Mouse (Mus musculus): ENCODE measurements around the gene Itgad.

Gene Itgad

DNA sequence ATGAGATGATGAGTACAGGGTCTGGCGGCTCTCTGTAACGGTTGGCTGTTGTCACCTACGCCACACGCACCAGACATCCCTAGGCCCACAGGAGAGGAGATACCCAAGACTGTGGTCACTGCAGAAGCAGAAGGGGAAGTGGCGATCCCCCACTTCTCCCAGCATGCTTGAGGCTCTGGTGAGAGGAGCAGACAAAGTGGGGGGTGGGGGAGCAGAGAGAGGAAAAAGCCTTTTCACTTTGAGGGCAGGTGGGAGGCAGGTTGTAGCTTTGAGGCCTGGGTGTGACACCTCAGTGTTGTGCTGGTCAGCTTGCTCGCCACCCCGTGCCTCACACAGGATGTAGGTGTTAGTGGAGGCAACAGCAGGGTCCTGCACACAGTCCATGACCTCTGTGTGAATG is 25.9 kb downstream of the Itgad start:
- DNase-seq (ENCODE audit: low read depth, low spot score) = no peak

DNA sequence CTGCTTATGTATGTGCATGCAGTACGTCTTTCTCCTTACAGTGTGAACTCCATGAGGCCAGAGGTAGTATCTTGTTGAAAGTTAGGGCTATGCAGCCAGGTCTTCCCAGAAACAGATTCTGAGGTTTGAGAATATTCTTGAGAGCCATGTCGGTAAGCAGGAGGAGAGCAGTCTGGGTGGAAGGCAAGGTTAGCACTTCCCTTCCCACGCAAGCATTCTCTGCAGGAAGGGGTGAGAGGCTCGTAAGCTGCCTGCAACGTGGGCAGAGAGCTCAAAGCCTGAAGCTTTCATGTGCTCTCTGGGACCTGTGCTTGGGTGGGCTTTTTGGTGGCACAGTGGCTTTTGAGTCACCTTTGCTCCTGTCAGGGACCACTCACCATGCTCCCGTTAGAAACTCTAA is 26.4 kb downstream of the Itgad start:
- DNase-seq (ENCODE audit: low read depth, low spot score) = no peak

DNA sequence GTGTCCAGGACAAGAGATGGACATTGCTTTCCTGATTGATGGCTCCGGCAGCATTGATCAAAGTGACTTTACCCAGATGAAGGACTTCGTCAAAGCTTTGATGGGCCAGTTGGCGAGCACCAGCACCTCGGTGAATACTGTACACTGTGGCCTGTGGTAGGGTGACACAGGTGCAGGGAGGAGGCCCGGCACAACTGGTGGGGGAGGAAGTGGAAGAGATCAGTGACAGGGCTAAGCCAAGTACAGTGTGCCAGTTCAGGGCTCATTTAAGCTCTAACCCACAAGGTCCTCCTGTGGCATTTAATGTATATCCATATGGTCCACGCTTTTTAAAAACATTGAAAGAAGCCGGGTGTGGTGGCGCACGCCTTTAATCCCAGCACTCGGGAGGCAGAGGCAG is 27.5 kb downstream of the Itgad start:
- DNase-seq (ENCODE audit: low read depth, low spot score) = no peak

DNA sequence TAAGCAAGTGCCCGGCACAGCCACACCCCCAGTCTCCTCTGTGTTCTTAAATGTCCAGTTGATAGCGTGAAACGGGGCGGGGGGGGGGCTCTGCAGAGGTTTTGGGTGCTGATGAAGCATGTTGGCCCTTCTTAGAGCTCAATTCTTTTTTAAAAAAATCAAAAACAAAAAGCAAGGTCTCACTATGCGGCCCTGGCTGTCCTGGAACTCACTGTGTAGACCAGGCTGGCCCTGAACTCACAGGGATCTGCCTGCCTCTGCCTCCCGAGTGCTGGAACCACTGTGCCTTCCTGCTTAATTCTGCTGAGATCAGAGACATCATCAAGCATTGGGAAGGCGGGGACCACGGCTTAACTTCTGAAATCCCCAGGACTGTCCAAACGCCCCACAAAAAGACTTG is 47.4 kb downstream of the Itgad start:
- no peak for DNase-seq (ENCODE audit: low read depth, low spot score)

DNA sequence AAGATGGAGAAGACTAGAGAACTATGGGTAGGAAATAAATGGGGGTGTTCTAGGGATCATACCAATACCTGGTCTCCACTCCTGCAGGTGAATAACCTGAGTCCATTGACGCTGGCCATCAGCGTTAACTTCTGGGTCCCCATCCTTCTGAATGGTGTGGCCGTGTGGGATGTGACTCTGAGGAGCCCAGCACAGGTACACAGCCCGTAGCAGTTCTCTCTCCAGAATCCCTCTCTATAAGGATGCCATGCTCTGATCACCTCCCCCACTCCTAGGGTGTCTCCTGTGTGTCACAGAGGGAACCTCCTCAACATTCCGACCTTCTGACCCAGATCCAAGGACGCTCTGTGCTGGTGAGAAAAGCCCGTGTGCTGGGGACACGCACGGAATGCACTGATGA is 48.9 kb downstream of the Itgad start:
- no peak for DNase-seq (ENCODE audit: low read depth, low spot score)

DNA sequence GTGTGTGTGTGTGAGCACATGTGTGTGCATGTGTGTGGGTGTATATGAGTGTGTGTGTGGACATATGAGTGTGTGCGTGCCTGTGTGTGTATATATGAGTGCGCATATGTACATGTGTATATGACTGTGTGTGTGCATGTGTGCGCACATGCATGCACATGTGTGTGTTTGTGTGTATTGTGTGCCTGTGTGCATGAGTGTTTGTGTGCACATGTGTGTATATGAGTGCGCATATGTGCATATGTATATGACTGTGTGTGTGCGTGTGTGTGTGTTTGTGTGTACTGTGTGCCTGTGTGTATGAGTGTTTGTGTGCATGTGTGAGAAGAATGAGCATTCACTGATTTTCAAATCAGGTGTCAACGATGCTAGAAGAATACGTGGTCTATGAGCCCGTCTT is 50.0 kb downstream of the Itgad start:
- DNase-seq (ENCODE audit: low read depth, low spot score) = no peak

DNA sequence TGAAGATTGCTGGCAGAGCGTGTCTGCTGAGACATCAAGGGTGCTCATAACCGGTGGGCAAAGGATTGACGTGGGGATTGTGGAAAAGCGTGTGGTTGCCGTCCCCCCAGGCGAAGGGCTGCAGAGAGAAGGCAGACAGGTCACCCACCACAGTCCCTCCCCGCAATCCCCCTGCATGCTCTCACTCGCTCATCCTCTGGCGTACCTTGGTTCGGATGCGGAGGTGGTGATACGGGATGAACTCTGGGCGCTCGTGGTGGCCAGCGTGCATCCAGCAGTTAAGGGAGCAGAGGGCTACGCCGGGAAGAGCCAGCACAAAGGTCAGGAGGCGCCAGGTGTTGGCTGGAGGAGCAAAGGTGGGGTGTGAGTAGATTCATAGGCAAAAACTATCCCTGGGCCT is 51.5 kb downstream of the Itgad start:
- no peak for DNase-seq (ENCODE audit: low read depth, low spot score)

DNA sequence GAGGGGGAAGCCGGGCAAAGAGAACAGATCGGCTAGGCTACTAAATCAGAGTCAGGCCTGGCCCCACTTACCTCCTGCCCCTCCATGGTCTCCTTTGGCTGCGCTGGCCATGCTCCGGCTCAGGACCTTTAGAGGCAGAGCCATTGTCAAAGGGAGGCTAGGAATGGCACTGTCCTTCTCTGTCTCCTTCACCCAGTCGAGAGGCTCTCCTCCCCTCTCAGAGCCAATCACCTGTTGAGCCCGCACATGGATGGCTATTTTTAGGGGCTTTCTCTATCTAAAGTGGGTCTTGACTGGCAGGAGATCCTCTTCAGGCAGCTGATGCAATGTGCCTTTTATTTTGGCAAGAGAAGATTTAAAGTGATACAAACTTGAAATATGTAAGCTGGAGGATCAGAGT is 52.0 kb downstream of the Itgad start, which contains the start of gene Cox6a2:
Gene Cox6a2, minus strand, starts transcription at position 236 of the 400 bp plus-strand sequence.
- no peak for DNase-seq (ENCODE audit: low read depth, low spot score)

DNA sequence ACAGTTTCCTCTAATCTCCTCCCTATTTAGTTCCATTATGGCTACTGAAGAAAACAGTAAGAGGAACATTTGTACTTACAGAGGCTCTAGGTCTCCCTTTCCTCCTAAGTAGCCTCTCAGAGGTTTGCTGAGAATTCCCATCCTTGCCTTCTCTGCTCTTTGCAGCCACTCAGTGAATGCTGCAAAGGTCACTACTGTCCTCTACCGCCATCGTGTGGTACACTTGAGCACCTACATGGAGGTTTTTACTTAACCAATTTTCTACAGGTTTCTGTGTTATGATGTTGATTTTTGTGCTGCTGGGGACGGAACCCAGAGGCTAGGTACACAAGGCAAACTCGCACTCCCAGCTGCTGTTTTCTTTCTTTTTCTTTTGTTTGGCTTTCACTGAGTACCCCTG is 54.0 kb downstream of the Itgad start:
- DNase-seq (ENCODE audit: low read depth, low spot score) = peak; percentile 64

DNA sequence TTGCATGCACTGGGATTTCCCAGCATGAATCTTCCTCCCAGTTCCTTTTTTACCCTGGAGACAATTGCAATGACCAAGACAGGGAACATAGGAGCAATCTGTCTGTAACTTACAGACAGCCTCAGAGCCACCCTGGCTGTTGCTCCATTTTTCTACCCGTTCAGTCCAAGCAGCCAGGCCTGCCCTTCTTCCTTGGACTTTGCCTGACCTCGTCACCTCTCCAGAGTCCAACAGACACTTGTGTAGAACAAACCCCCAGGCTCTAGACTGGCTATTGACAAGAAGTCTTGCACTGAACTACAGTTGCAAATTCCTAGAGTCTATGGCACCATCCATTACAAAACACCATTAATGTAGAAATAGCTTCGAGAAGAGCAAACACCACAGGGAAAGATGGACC is 55.6 kb downstream of the Itgad start:
- DNase-seq (ENCODE audit: low read depth, low spot score) = no peak

DNA sequence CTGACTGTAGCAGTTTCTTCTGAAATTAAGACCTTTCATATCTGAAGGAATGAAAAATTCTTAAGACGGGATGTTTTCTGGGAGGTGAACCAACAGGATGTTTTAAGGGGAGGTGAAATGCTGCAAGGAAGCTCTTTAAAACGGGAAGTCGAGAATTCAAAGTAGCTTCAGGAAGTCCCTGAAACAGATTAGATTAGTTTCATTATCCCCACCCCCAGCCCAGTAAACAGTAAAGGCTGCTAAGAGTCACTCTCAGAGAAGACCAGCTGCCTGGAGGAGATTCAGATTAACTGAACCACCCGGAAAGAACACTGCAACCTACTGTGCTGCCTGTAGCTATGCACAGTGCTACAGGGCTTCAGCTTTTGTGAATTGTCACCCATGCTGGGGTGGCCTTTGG is 65.8 kb downstream of the Itgad start:
- no peak for DNase-seq (ENCODE audit: low read depth, low spot score)

DNA sequence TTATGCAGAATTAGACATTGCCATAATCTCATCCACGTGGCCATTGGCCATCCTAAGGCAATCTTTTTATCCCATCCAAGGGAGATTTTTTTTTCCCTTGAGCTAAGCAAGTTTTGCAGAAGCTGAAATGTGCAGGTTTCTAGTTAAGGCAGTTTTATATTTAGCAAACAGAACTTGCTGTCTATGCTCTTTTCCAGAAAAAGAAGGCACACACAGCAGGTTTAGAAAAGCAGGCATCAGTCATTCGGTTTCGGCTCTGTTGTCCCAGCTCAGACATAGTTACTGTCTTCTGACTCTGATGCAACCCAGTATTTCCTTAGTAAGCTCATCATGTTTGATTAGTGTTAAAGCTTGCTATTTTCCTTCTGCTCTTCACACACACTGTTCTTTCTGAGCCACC is 66.8 kb downstream of the Itgad start:
- DNase-seq (ENCODE audit: low read depth, low spot score) = no peak

DNA sequence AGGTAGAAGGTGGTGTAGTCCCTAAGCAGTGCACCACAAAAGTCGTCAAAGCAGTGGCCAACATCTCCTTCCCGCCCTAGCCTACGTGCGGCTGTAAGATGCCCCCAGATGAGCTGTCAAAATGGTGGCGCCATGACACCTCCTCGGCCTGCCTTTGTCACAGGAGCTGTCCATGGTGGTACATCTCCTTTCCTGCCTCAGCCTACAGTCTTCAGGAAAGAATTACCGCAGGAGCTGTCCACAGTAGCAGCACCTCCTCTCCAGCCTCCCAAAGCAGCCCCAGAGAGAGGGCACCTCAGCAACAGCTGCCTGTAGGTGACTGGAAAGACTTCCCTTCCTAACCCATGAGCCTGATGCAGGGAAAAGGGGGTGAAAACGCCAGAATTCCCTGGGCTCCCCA is 77.6 kb downstream of the Itgad start:
- no peak for DNase-seq (ENCODE audit: low read depth, low spot score)

DNA sequence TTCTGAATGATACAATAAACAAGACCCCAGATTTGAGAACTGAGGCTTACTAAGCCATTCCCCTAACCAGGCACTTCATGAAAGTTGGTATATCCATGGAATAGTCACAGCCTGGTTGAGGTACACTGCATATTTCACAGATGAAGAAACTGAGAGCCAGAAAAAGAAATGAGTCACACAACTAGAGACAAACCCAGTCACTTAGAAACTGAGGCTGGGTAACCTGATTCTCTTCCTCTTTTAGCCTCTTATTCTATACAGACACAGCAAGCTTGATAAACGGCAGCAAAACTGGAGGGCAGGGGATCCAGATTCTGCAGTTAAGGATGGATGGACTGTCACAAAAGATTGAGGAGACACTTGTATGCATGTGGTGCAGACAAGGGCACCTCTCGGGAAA is 80.6 kb downstream of the Itgad start:
- no peak for DNase-seq (ENCODE audit: low read depth, low spot score)

DNA sequence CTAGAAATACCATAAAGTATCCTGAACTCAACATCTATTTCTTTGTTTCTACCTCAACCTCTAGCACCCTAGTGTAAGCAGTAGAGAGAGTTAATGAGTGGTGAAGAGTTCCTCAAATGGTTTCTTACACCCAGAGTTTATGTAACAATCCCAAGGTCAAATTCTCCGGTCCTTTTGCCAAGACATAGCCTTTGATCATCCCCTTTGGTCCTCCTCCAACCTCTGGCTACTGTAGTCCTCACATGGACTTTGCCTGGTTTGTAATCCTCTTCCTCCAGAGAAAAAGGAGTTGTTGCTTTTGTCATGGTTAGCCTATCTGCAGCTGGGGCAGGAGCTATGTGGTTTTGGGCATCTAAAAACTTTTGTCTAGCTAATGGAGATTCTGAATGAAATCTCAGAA is 81.3 kb downstream of the Itgad start:
- no peak for DNase-seq (ENCODE audit: low read depth, low spot score)

DNA sequence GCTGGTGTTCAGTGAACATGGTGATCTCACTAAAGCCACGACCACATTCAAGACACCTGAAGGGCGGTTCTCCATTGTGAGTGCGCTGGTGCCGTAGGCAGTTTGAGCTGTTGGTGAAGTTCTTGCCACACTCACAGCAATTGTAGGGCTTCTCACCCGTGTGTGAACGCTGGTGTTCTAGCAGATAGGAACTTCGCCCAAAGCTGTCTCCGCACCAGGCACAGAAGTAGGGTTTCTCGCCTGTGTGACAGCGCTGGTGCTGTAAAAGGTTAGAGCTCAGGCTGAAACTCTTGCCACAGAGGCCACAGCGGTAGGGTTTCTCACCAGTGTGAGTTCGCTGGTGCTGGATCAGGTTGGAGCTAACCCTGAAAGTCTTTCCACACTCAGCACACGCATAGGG is 82.2 kb downstream of the Itgad start:
- DNase-seq (ENCODE audit: low read depth, low spot score) = no peak

DNA sequence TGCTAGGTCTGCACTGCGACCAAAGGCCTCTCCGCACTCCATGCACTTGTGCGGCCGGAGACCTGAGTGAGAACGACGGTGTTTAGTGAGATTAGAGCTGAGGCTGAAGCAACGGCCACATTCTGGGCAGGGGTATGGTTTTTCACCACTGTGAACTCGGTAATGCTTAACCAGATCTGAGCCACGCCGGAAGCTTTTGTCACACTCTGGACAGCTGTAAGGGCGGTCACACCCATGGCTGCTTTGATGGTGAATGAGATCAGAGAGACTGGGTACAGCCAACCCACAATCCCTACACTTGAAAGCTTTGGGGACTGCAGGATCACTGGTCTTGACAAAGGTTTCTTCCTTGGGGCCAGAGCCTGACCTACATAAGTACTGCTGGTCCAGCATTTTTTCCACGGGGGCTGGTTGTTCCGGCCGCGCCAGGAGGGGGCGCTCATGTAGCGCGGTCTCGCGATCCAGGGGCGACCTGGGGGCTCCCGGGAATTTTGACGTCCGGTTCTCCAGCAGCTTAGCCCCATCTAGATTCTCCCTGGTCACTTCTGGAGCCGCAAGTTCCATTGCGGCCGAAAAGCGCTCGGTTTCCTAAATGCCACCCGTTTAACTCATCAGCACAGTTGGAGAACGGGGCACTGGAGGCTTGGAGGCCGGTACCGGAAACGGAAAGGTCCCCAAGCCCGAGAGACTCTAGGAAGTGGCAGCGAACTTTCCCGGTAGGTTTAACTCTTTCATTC is 82.8 kb downstream of the Itgad start, which contains the start of gene Armc5:
Gene Armc5, plus strand, starts transcription at position 487 of the 737 bp plus-strand sequence.
- peak; percentile 70 for DNase-seq (ENCODE audit: low read depth, low spot score)

DNA sequence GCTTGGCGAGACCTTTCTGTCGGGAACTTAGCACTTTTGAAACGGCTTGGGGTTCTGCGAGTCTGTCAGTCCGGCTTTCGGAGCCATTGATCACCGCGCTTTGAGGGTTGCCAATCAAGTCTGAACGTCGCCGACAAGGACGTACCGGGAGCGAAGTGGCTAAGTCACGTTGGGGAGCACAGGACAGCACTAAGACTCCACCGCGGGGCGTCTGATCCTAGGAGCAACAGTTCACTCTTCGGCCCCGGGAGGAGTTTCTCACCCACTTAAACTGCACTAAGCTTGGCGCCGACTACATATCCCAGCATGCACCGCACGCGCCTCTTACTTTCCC is 83.4 kb downstream of the Itgad start:
- no peak for DNase-seq (ENCODE audit: low read depth, low spot score)

DNA sequence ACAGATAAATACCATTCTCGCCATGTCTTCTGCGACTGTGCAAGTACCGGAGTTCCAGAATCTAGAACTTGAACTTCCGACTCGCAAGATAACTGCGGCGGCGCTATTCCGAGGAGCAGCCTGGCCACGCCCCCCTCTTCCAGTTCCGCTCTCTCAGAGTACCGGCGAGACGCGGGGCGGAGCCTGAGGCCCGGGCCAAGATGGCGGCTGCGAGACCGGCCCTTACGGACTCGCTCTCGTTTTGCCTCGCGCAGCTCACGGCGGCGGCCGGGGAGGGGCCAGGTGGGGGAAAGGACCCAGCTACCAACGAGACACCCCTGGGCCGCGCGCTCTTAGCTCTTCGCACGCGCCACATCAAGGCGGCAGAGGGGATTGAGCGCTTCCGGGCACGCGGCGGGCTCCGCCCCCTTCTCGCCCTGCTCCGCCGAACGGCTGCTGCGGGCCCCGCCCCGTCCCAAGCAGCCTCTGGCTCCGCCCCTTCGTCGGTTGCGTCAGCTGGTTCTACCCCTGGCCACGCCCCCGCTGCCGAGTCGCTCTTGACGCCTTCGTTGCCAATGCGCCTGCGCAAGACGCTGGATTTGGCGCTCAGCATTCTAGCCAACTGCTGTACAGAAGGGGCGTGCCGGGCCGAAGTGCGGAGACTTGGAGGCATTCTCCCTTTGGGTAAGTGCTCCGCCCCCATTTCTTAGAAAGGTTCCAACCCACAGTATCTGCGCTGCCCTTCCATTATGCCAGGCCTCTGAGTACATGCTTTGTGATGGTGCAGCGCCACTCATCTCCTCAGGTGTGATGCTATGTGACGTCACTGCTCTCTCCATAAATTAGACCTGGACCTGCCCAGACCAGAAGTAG is 84.0 kb downstream of the Itgad start, which contains the start of gene 9130023H24Rik:
Gene 9130023H24Rik, minus strand, starts transcription at position 105 of the 852 bp plus-strand sequence.
- DNase-seq (ENCODE audit: low read depth, low spot score) = peak; percentile 99

DNA sequence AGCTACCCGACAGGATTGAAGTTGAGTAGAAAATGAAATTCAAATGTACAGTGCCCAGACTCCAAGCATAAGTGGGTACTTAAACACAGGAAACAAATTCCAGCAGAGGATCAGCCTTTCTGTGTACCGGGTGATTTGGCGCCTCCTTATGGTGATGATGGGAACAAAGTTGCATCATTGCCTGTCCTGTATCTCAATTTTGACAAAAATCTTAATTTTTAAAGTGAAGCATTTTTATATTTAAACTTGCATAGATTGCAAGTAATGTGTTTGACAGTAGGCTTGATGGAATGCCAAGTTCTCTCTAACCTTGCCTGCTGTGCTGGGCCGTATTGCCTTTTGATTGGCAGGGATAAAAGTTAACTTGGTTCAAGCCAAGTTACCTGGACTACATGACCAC is 84.8 kb downstream of the Itgad start:
- DNase-seq (ENCODE audit: low read depth, low spot score) = peak; percentile 26

DNA sequence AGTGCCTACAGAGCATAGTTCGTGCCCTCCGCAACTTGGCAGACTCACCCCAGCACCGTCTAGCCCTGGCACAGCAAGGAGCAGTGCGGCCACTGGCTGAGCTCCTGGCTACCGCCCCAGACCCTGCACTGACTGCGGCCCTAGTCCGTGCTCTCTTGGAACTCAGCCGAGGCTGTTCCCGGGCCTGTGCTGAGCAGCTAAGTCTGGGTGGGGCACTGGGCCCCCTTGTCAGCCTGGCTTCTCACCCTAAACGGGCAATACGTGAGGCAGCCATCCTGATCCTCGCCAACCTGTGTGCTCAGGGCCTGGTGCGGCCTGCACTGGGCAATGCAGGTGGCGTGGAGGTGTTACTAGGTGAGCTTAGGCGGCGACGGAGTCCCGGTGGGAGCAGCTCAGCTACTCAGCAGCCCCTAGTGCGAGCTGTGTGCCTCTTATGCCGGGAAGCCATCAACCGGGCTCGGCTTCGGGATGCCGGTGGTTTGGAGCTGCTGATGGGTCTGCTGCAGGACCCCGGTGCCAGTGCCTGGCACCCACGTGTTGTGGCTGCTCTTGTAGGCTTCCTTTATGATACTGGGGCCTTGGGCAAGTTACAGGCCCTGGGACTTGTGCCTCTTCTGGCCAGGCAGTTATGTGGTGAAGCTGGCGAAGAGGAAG is 86.1 kb downstream of the Itgad start:
- no peak for DNase-seq (ENCODE audit: low read depth, low spot score)

DNA sequence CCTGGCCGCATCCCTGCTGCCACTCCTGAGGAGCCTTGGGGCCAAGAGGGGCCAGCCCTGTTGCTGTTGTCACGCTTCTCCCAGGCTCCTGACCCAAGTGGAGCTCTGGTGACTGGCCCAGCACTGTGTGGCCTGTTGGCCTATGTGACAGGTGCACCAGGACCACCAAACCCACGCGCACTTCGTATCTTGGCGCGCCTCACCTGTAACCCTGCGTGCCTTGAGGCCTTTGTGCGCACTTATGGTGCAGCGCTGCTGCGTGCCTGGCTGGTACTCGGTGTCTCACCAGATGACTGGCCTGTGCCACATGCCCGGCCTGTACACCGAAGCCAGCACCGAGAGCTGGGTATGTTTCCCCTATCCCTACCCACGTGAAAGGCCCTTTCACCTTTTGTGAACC is 88.2 kb downstream of the Itgad start:
- no peak for DNase-seq (ENCODE audit: low read depth, low spot score)

DNA sequence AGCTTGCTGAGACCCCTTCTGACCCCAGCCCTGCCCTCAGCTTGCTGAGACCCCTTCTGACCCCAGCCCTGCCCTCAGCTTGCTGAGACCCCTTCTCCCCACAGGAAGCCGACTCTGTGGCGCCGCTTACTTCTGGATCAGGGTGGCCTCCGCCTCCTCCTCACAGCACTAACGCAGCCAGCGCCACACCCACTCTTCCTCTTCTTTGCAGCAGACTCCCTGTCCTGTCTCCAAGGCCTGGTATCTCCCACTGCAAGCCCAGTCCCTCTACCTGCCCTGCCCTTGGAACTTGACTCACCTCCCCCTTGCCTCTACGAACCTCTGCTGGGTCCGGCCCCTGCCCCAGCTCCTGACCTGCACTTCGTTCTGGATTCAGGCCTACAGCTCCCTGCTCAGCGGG is 89.7 kb downstream of the Itgad start:
- no peak for DNase-seq (ENCODE audit: low read depth, low spot score)

All from embryo, embryonic 11.5 days (tissue).